ENCODE assay signal across 12 mouse cellular contexts in the genomic region with DNA sequence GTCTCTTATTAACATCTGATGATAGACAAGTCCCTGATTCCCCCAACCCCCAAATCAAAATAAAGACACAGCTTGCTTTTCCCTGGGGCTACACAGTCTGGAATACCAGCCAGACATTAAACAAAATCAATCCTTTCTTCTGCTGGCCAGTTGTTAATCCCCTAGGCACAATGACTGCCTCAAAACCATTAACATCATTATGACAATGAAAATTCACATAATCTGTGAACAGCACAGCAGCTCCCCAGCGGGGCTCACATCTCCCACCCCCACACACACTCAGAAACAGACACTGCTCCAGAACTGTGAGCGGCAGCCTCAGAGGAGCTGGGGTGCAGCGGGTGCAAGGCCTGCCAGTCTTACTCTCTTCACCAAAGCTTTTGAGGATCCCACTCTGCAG. TPM values are rescaled to one million over a fixed set of nuclear protein-coding genes. Genes with fewer than 3 reads are reported as not detected.
A peak's percentile ranks its signal among the peaks of the same experiment; 100 is the strongest.
DNase-seq lines count a peak whose midpoint lies in the region; ATAC-seq and TF ChIP-seq lines count a peak whose summit lies in the region.
"Had no signal": no experiment of that assay in that cellular context is flagged by ENCODE, and none has a peak within 500 bp of the region (broad histone marks: within the 10 kb centered on the region; RNA-seq: fewer than 3 reads in every experiment).

No protein-coding gene starts in this region.

- H3K27me3 ChIP-seq in neural tube, embryonic 11.5 days (ENCODE audit: control insufficient read depth, insufficient read depth, low read length): no peaks in the 10 kb centered on the region
- no peaks in the 10 kb centered on the region for H3K27me3 ChIP-seq in limb, embryonic 14.5 days (ENCODE audit: control insufficient read depth, insufficient read depth, low read length)
- H3K27me3 ChIP-seq in stomach, embryonic 15.5 days (replicated peaks): no peaks in the 10 kb centered on the region
- H3K27me3 ChIP-seq: Patski had no signal

- ATAC-seq in neural tube, embryonic 11.5 days (ENCODE audit: insufficient read depth, low FRiP score, low TSS enrichment): no peak
- no peak for ATAC-seq in limb, embryonic 14.5 days (ENCODE audit: low FRiP score, low read depth)
- no peak for ATAC-seq in stomach, embryonic 15.5 days (ENCODE audit: insufficient read depth, low FRiP score, low read depth)
- ATAC-seq: Patski had no signal

- no peaks in the 10 kb centered on the region for H3K9me3 ChIP-seq in neural tube, embryonic 11.5 days (ENCODE audit: control insufficient read depth, low read length)
- no peaks in the 10 kb centered on the region for H3K9me3 ChIP-seq in limb, embryonic 14.5 days (ENCODE audit: control insufficient read depth, low read length)
- no peaks in the 10 kb centered on the region for H3K9me3 ChIP-seq in stomach, embryonic 15.5 days

- 0 out of 2 replicates have a peak overlapping the region, but pooled peaks have one; percentile 7 for H3K9ac ChIP-seq in neural tube, embryonic 11.5 days (ENCODE audit: low read length)
- no peak overlapping the region for H3K9ac ChIP-seq in limb, embryonic 14.5 days (ENCODE audit: low read depth, low read length, severe bottlenecking)
- H3K9ac ChIP-seq in stomach, embryonic 15.5 days: no peak overlapping the region

- H3K27ac ChIP-seq in gastrocnemius, adult 2 months: peak overlapping the region; percentile 46; the same call in 1 of the 2 replicates
- H3K27ac ChIP-seq in neural tube, embryonic 11.5 days (ENCODE audit: low read depth, low read length): no peak overlapping the region
- no peak overlapping the region for H3K27ac ChIP-seq in limb, embryonic 14.5 days (replicated peaks; ENCODE audit: low read depth, low read length)
- H3K27ac ChIP-seq in stomach, embryonic 15.5 days: no peak overlapping the region

- H3K4me3 ChIP-seq in gastrocnemius, adult 2 months: no peak overlapping the region
- no peak overlapping the region for H3K4me3 ChIP-seq in neural tube, embryonic 11.5 days (ENCODE audit: low read depth, low read length)
- no peak overlapping the region for H3K4me3 ChIP-seq in limb, embryonic 14.5 days (replicated peaks; ENCODE audit: low read length)
- H3K4me3 ChIP-seq in stomach, embryonic 15.5 days (replicated peaks): no peak overlapping the region
- H3K4me3 ChIP-seq: erythroblast, embryonic 14.5 days had no signal

- H3K4me2 ChIP-seq in neural tube, embryonic 11.5 days (ENCODE audit: low read depth): 0 out of 2 replicates have a peak overlapping the region, but pooled peaks have one; percentile 2
- H3K4me2 ChIP-seq in limb, embryonic 14.5 days (replicated peaks; ENCODE audit: low read depth, low read length, severe bottlenecking): peak overlapping the region; percentile 3; the same call in 1 of the 2 replicates
- peak overlapping the region; percentile 30; the same call in 1 of the 2 replicates for H3K4me2 ChIP-seq in stomach, embryonic 15.5 days

- TF ChIP-seq CTCF in gastrocnemius, adult 2 months (IDR thresholded peaks at IDR 0.05): no peak

- no peak for DNase-seq in gastrocnemius, adult 2 months
- DNase-seq in gastrocnemius, postnatal 14 days: no peak
- no peak for DNase-seq in neural tube, embryonic 11.5 days (ENCODE audit: low spot score)
- DNase-seq in neural tube, embryonic 10.5 days (ENCODE audit: extremely low spot score, low spot score): no peak
- no peak for DNase-seq in limb, embryonic 14.5 days (ENCODE audit: low spot score)
- no peak for DNase-seq in MN1 (ENCODE audit: low spot score)
- DNase-seq in gastrocnemius, postnatal 4 days (ENCODE audit: low spot score in 2 of 2): no peak
- DNase-seq: lung, postnatal 4 days; thymus, adult 18-20 months had no signal

- TF ChIP-seq POLR2A in limb, embryonic 14.5 days (IDR thresholded peaks at IDR 0.05; ENCODE audit: borderline replicate concordance, extremely low read depth, insufficient read depth, insufficient read length): no peak

- peaks cover 16% of the 10 kb centered on the region for H3K4me1 ChIP-seq in neural tube, embryonic 11.5 days (ENCODE audit: control insufficient read depth, insufficient read depth, low read length)
- peaks cover 21% of the 10 kb centered on the region for H3K4me1 ChIP-seq in limb, embryonic 14.5 days (ENCODE audit: control insufficient read depth, insufficient read depth, low read length)
- H3K4me1 ChIP-seq in stomach, embryonic 15.5 days: peaks cover 10% of the 10 kb centered on the region; the same call in 1 of the 2 replicates

- H3K36me3 ChIP-seq in neural tube, embryonic 11.5 days (ENCODE audit: control insufficient read depth, insufficient read depth, low read length): no peaks in the 10 kb centered on the region
- H3K36me3 ChIP-seq in limb, embryonic 14.5 days (ENCODE audit: control insufficient read depth, insufficient read depth, low read length): no peaks in the 10 kb centered on the region
- H3K36me3 ChIP-seq in stomach, embryonic 15.5 days: no peaks in the 10 kb centered on the region

- WGBS in neural tube, embryonic 11.5 days: 62% methylated on average over 3 of the region's 3 CpGs
- WGBS in limb, embryonic 14.5 days: 61% methylated on average over 3 of the region's 3 CpGs
- 74% methylated on average over 3 of the region's 3 CpGs for WGBS in stomach, embryonic 15.5 days

- intact Hi-C loops in gastrocnemius, adult 2 months (cut with DNase I): loop anchor here (5.0 to 10.0 kb wide), 2 partner anchors 73 to 96 kb away; no protein-coding TSS in a partner anchor
- intact Hi-C loops in gastrocnemius, postnatal 14 days (cut with DNase I; ENCODE audit: low total_unique reads): loop anchor here (5.0 to 10.0 kb wide), 2 partner anchors 33 to 96 kb away; no protein-coding TSS in a partner anchor

RNA-seq across cellular contexts. Expression of gene Ypel2, which starts 3.2 kb away (rescaled TPM):
- total RNA-seq in gastrocnemius, adult 2 months (2021): 10 to 100 TPM in 1 of 2 experiments, 1 to 10 TPM in 1; 4.5 to 11.6 TPM
- 1 to 10 TPM; 6.7 to 9.7 TPM for total RNA-seq in gastrocnemius, postnatal 14 days (2021)
- polyA plus RNA-seq in neural tube, embryonic 11.5 days (2014; fragmentation: Nextera tagmentation; extraction: Ambion mirVana): 6.1 and 7.0 TPM in 2 replicates
- 9.2 TPM in 2 replicates for polyA plus RNA-seq in limb, embryonic 14.5 days (2012; rRNA removed)
- polyA plus RNA-seq in limb, embryonic 14.5 days (2014; fragmentation: Nextera tagmentation; extraction: Ambion mirVana): 6.8 and 8.4 TPM in 2 replicates
- 7.7 and 10.0 TPM in 2 replicates for polyA plus RNA-seq in stomach, embryonic 15.5 days (2015; fragmentation: Nextera tagmentation; extraction: Ambion mirVana)
- total RNA-seq in gastrocnemius, postnatal 4 days (2021): 10 to 100 TPM; 12.5 to 13.0 TPM
